Mouse (Mus musculus) embryonic facial prominence, embryonic 11.5 days (tissue): ENCODE measurements around the gene Pgbd5. TPM values are rescaled to one million over a fixed set of nuclear protein-coding genes. Genes with fewer than 3 reads are reported as not detected.

ENCODE experiments used
- ATAC-seq: fragments of 200-750 bp; cut with Nextera tagmentation; replicated peaks from 2 replicates; pipeline ENCODE4 v1.8.0; 2017; ENCODE audit warnings: low read depth; ENCODE audit not compliant: insufficient number of reproducible peaks, low FRiP score, low TSS enrichment
- DNase-seq: peaks from one replicate; pipeline ENCODE4 v3.0.0-alpha.2; 2015; ENCODE audit warnings: low spot score
- H3K27ac ChIP-seq: fragments of 300-500 bp; sonication (generic); replicated peaks from 2 replicates; pipeline ENCODE4 v1.5.1; 2014; ENCODE audit warnings: mild to moderate bottlenecking, low read depth, low read length, control low read depth
- H3K27me3 ChIP-seq: fragments of 300-500 bp; sonication (generic); 2 replicates; pipeline ENCODE4 v1.6.1; 2014; ENCODE audit warnings: mild to moderate bottlenecking, low read length, moderate library complexity, mixed read lengths; ENCODE audit not compliant: control insufficient read depth, insufficient read depth
- H3K36me3 ChIP-seq: fragments of 300-500 bp; sonication (generic); replicated peaks from 2 replicates; pipeline ENCODE4 v1.6.1; 2014; ENCODE audit warnings: low read depth, mild to moderate bottlenecking, low read length, moderate library complexity, mixed read lengths; ENCODE audit not compliant: control insufficient read depth, insufficient read depth
- H3K4me1 ChIP-seq: fragments of 300-500 bp; sonication (generic); 2 replicates; pipeline ENCODE4 v1.6.1; 2014; ENCODE audit warnings: low read length, mixed read lengths; ENCODE audit not compliant: control insufficient read depth, insufficient read depth
- H3K4me2 ChIP-seq: fragments of 300-500 bp; sonication (generic); 2 replicates; pipeline ENCODE4 v1.6.1; 2014; ENCODE audit warnings: low read depth, mild to moderate bottlenecking, control low read depth, low read length, moderate library complexity
- H3K4me3 ChIP-seq: fragments of 300-500 bp; sonication (generic); 2 replicates; pipeline ENCODE4 v1.5.1; 2014; ENCODE audit warnings: low read depth, low read length, control low read depth
- H3K9ac ChIP-seq: fragments of 300-500 bp; sonication (generic); replicated peaks from 2 replicates; pipeline ENCODE4 v1.6.1; 2014; ENCODE audit warnings: mild to moderate bottlenecking, control low read depth, low read length
- H3K9me3 ChIP-seq: fragments of 300-500 bp; sonication (generic); replicated peaks from 2 replicates; pipeline ENCODE4 v1.6.1; 2016; ENCODE audit warnings: mild to moderate bottlenecking, low read length, inconsistent platforms, mixed read lengths; ENCODE audit not compliant: control insufficient read depth
- WGBS: fragments of 180-500 bp; shearing (Covaris S2); extraction: QIAGEN DNeasy Blood & Tissue Kit; methylation state at CpG from one replicate; pipeline ENCODE4 v1.1.7; 2014; 5-methylcytosine and 5-hydroxymethylcytosine counted together
- polyA plus RNA-seq: library from polyadenylated mRNA; unstranded; fragments of >200 nt; fragmentation: Nextera tagmentation; extraction: Ambion mirVana; gene quantifications from 2 replicates; pipeline ENCODE4 v1.2.1, GENCODE M21; 2014

The Pgbd5 gene
- polyA plus RNA-seq, 1 experiment from 2014 or later = 2.3 TPM

GRCm38 (mm10) chr8:124345098-124345497 lies 94.4 kb downstream of the Pgbd5 start:
- Histone ChIP-seq H3K27me3 (no peaks in the 10 kb centered on the region), H3K4me2 (no peak overlapping the region), H3K36me3 (no peaks in the 10 kb centered on the region; the same call in 1 of the 2 replicates), H3K9me3 (no peaks in the 10 kb centered on the region), H3K27ac (no peak overlapping the region), H3K4me3 (no peak overlapping the region), H3K9ac (no peak overlapping the region), H3K4me1 (no peaks in the 10 kb centered on the region)
- ATAC-seq (no peak), DNase-seq (no peak)
- 86% methylated on average over 10 of the region's 10 CpGs for WGBS

GRCm38 (mm10) chr8:124343991-124344390 lies 95.5 kb downstream of the Pgbd5 start:
- Histone ChIP-seq H3K36me3 (no peaks in the 10 kb centered on the region; the same call in 1 of the 2 replicates), H3K27me3 (no peaks in the 10 kb centered on the region), H3K4me2 (no peak overlapping the region), H3K4me1 (no peaks in the 10 kb centered on the region), H3K4me3 (no peak overlapping the region), H3K9me3 (no peaks in the 10 kb centered on the region), H3K27ac (no peak overlapping the region), H3K9ac (no peak overlapping the region)
- ATAC-seq (no peak), DNase-seq (no peak)
- WGBS = 92% methylated on average over 12 of the region's 12 CpGs

- no peak overlapping the region for H3K4me3 ChIP-seq
- H3K9me3 ChIP-seq = no peaks in the 10 kb centered on the region
- H3K36me3 ChIP-seq = no peaks in the 10 kb centered on the region; the same call in 1 of the 2 replicates
- ATAC-seq = no peak
- no peak for DNase-seq
- no peaks in the 10 kb centered on the region for H3K4me1 ChIP-seq
- 90% methylated on average over 15 of the region's 15 CpGs for WGBS
- no peak overlapping the region for H3K4me2 ChIP-seq
- no peak overlapping the region for H3K9ac ChIP-seq
- no peaks in the 10 kb centered on the region for H3K27me3 ChIP-seq
- no peak overlapping the region for H3K27ac ChIP-seq
Observed at GRCm38 (mm10) chr8:124343151-124343550, 96.3 kb downstream of the Pgbd5 start.

GRCm38 (mm10) chr8:124340360-124341068 lies 98.9 kb downstream of the Pgbd5 start:
- ATAC-seq = no peak
- WGBS = 63% methylated on average over 17 of the region's 17 CpGs
- DNase-seq = no peak

GRCm38 (mm10) chr8:124339742-124340141 lies 99.7 kb downstream of the Pgbd5 start:
- H3K4me2 ChIP-seq = no peak overlapping the region
- DNase-seq = no peak
- no peak overlapping the region for H3K4me3 ChIP-seq
- H3K9me3 ChIP-seq = no peaks in the 10 kb centered on the region
- no peak for ATAC-seq
- 89% methylated on average over 3 of the region's 3 CpGs for WGBS
- no peaks in the 10 kb centered on the region for H3K4me1 ChIP-seq
- no peak overlapping the region for H3K9ac ChIP-seq
- H3K27ac ChIP-seq = no peak overlapping the region
- no peaks in the 10 kb centered on the region for H3K27me3 ChIP-seq
- no peaks in the 10 kb centered on the region; the same call in 1 of the 2 replicates for H3K36me3 ChIP-seq

More at GRCm38 (mm10) chr8:124340360-124341068, 98.9 kb downstream of the Pgbd5 start:
- Histone ChIP-seq H3K27ac (no peak overlapping the region), H3K27me3 (no peaks in the 10 kb centered on the region), H3K4me1 (no peaks in the 10 kb centered on the region), H3K36me3 (no peaks in the 10 kb centered on the region; the same call in 1 of the 2 replicates), H3K9ac (no peak overlapping the region), H3K9me3 (no peaks in the 10 kb centered on the region), H3K4me2 (no peak overlapping the region), H3K4me3 (no peak overlapping the region)

- ATAC-seq (no peak), DNase-seq (no peak)
- Histone ChIP-seq H3K4me1 (no peaks in the 10 kb centered on the region), H3K9ac (no peak overlapping the region), H3K9me3 (no peaks in the 10 kb centered on the region), H3K27me3 (no peaks in the 10 kb centered on the region), H3K4me3 (no peak overlapping the region), H3K27ac (no peak overlapping the region), H3K36me3 (no peaks in the 10 kb centered on the region; the same call in 1 of the 2 replicates), H3K4me2 (no peak overlapping the region)
- 94% methylated on average over 13 of the region's 13 CpGs for WGBS
Observed at GRCm38 (mm10) chr8:124336302-124336701, 103.2 kb downstream of the Pgbd5 start.

GRCm38 (mm10) chr8:124331706-124332105 lies 107.8 kb downstream of the Pgbd5 start:
- no peaks in the 10 kb centered on the region for H3K36me3 ChIP-seq
- H3K9me3 ChIP-seq = no peaks in the 10 kb centered on the region

GRCm38 (mm10) chr8:124331094-124331493 lies 108.4 kb downstream of the Pgbd5 start:
- H3K9ac ChIP-seq = no peak overlapping the region
- WGBS = 83% methylated on average over 3 of the region's 3 CpGs
- no peak overlapping the region for H3K4me2 ChIP-seq
- no peaks in the 10 kb centered on the region for H3K27me3 ChIP-seq
- no peak for DNase-seq
- H3K4me1 ChIP-seq = no peaks in the 10 kb centered on the region
- H3K27ac ChIP-seq = no peak overlapping the region
- H3K4me3 ChIP-seq = no peak overlapping the region
- no peaks in the 10 kb centered on the region for H3K9me3 ChIP-seq
- no peak for ATAC-seq
- no peaks in the 10 kb centered on the region for H3K36me3 ChIP-seq

More at GRCm38 (mm10) chr8:124331706-124332105, 107.8 kb downstream of the Pgbd5 start:
- 78% methylated on average over 11 of the region's 11 CpGs for WGBS
- Histone ChIP-seq H3K4me3 (no peak overlapping the region), H3K27me3 (no peaks in the 10 kb centered on the region), H3K4me1 (no peaks in the 10 kb centered on the region), H3K4me2 (no peak overlapping the region), H3K9ac (no peak overlapping the region), H3K27ac (no peak overlapping the region)
- ATAC-seq = no peak
- DNase-seq = no peak
